Mouse (Mus musculus) cerebellum, adult (tissue): ENCODE data around the gene Tmtc2.
"Not testable (repeated sequence)": the region's sequence is repeated elsewhere in the genome, so short reads cannot be mapped to it uniquely, and the experiment has no call there.

ENCODE experiments used
- ATAC-seq: cut with Nextera tagmentation; 2 replicates; pipeline ENCODE4 v1.9.2; 2017; ENCODE audit warnings: mild to moderate bottlenecking, moderate library complexity, mixed read lengths; ENCODE audit not compliant: insufficient number of reproducible peaks, low FRiP score, low TSS enrichment

Gene Tmtc2

GRCm38 (mm10) chr10:105323646-105324192, 250.5 kb downstream of the Tmtc2 start:
- no peak for ATAC-seq

- ATAC-seq, result no peak
These were observed 254.8 kb downstream of the Tmtc2 start for GRCm38 (mm10) chr10:105319299-105320057.

- ATAC-seq, result no peak
These were observed 255.4 kb downstream of the Tmtc2 start for GRCm38 (mm10) chr10:105318869-105319268.

- no peak for ATAC-seq
These were observed 261.3 kb downstream of the Tmtc2 start for GRCm38 (mm10) chr10:105312986-105313385.

- no peak for ATAC-seq
These were observed 276.7 kb downstream of the Tmtc2 start for GRCm38 (mm10) chr10:105297560-105297959.

GRCm38 (mm10) chr10:105292961-105293360, 281.3 kb downstream of the Tmtc2 start:
- ATAC-seq, result no peak

- 0 out of 2 replicates have a peak, but pooled peaks have one; percentile 7 for ATAC-seq
These were observed 285.8 kb downstream of the Tmtc2 start for GRCm38 (mm10) chr10:105288472-105288871.

- ATAC-seq, result no peak
These were observed 286.7 kb downstream of the Tmtc2 start for GRCm38 (mm10) chr10:105287575-105287974.

GRCm38 (mm10) chr10:105287064-105287463, 287.2 kb downstream of the Tmtc2 start:
- no peak for ATAC-seq

- no peak for ATAC-seq
These were observed 288.0 kb downstream of the Tmtc2 start for GRCm38 (mm10) chr10:105286221-105286620.

- ATAC-seq, result peak; percentile 23; the same call in 1 of the 2 replicates
These were observed 290.1 kb downstream of the Tmtc2 start for GRCm38 (mm10) chr10:105284171-105284570.

GRCm38 (mm10) chr10:105280933-105281332, 293.3 kb downstream of the Tmtc2 start:
- ATAC-seq, result no peak

GRCm38 (mm10) chr10:105260053-105260452, 314.2 kb downstream of the Tmtc2 start:
- no peak for ATAC-seq

GRCm38 (mm10) chr10:105238291-105238690, 336.0 kb downstream of the Tmtc2 start:
- not testable (repeated sequence) for ATAC-seq

- no peak for ATAC-seq
These were observed 341.4 kb downstream of the Tmtc2 start for GRCm38 (mm10) chr10:105232864-105233263.

GRCm38 (mm10) chr10:105230416-105230815, 343.8 kb downstream of the Tmtc2 start:
- no peak for ATAC-seq

- no peak for ATAC-seq
These were observed 345.6 kb downstream of the Tmtc2 start for GRCm38 (mm10) chr10:105228623-105229022.

GRCm38 (mm10) chr10:105227631-105228030, 346.6 kb downstream of the Tmtc2 start:
- no peak for ATAC-seq

GRCm38 (mm10) chr10:105225714-105226113, 348.5 kb downstream of the Tmtc2 start:
- no peak for ATAC-seq

- no peak for ATAC-seq
These were observed 351.3 kb downstream of the Tmtc2 start for GRCm38 (mm10) chr10:105222904-105223303.

- no peak for ATAC-seq
These were observed 372.8 kb downstream of the Tmtc2 start for GRCm38 (mm10) chr10:105201491-105201890.

- ATAC-seq, result no peak
These were observed 373.6 kb downstream of the Tmtc2 start for GRCm38 (mm10) chr10:105200678-105201077.
